In genomic region chr2:26984640-26985039, GRCm38 (mm10) we compare ENCODE assay signal across 17 mouse cellular contexts. TPM values are rescaled to one million over a fixed set of nuclear protein-coding genes. Genes with fewer than 3 reads are reported as not detected.
"Had no signal": no experiment of that assay in that cellular context is flagged by ENCODE, and none has a peak within 500 bp of the region (broad histone marks: within the 10 kb centered on the region; RNA-seq: fewer than 3 reads in every experiment).

No protein-coding gene starts in this region.

- H3K27ac ChIP-seq: neural tube, embryonic 15.5 days; stomach, embryonic 15.5 days; stomach, postnatal 0 days had no signal

- H3K4me2 ChIP-seq: neural tube, embryonic 15.5 days; stomach, embryonic 15.5 days had no signal

- H3K27me3 ChIP-seq: neural tube, embryonic 15.5 days; stomach, embryonic 15.5 days had no signal

- H3K9me3 ChIP-seq: neural tube, embryonic 15.5 days; stomach, embryonic 15.5 days had no signal

- H3K4me3 ChIP-seq: neural tube, embryonic 15.5 days; stomach, embryonic 15.5 days had no signal

- H3K36me3 ChIP-seq: neural tube, embryonic 15.5 days; stomach, embryonic 15.5 days had no signal

- DNase-seq: retina, postnatal 1 day; right cerebral cortex, adult 18-20 months; right cerebral cortex, postnatal 14 days; right cerebral cortex, postnatal 25 days; right cerebral cortex, postnatal 4 days; spleen, adult 18-20 months; thymus, adult 18-20 months; thymus, adult 2 months; thymus, postnatal 14 days; thymus, postnatal 25 days; thymus, postnatal 36 days; thymus, postnatal 4 days had no signal

- H3K4me1 ChIP-seq: neural tube, embryonic 15.5 days; stomach, embryonic 15.5 days had no signal

- H3K9ac ChIP-seq: neural tube, embryonic 15.5 days; stomach, embryonic 15.5 days had no signal

RNA-seq across cellular contexts. Expression of gene Adamts13, which starts 11.4 kb away (rescaled TPM):
- total RNA-seq: neutrophil, adult 5-6 weeks had no signal
- polyA plus RNA-seq: neural tube, embryonic 14.5 days; neural tube, embryonic 15.5 days had no signal

RNA-seq across cellular contexts. Expression of gene Stkld1, which starts 50.8 kb away (rescaled TPM):
- total RNA-seq: neutrophil, adult 5-6 weeks had no signal
- polyA plus RNA-seq: neural tube, embryonic 14.5 days; stomach, embryonic 15.5 days had no signal
